Mouse (Mus musculus): ENCODE measurements at regions not wholly inside any gene's neighbourhood (a gene's known extent, or its start where the extent isn't known, plus 50 kb on each side); places are given as distances from the start of the nearest gene placed in this dataset.

GRCm38 (mm10) chr4:70032497-70032896 is 377.7 kb downstream of the Cdk5rap2 start:
- WGBS, result 36% methylated on average over 3 of the region's 3 CpGs
- no peak overlapping the region for H3K9ac ChIP-seq
- H3K4me3 ChIP-seq, result no peak overlapping the region
- H3K27me3 ChIP-seq, result no peaks in the 10 kb centered on the region
- no peak for ATAC-seq (ENCODE audit: insufficient number of reproducible peaks, low FRiP score, low TSS enrichment, low read depth)
- no peaks in the 10 kb centered on the region for H3K36me3 ChIP-seq
- no peaks in the 10 kb centered on the region for H3K4me1 ChIP-seq
- H3K4me2 ChIP-seq, result no peak overlapping the region
- no peak overlapping the region for H3K27ac ChIP-seq
- no peaks in the 10 kb centered on the region for H3K9me3 ChIP-seq

- WGBS, result 35% methylated on average over 8 of the region's 8 CpGs
- H3K9ac ChIP-seq, result no peak overlapping the region
- H3K27ac ChIP-seq, result no peak overlapping the region
These were observed 383.4 kb downstream of the Cdk5rap2 start for GRCm38 (mm10) chr4:70026848-70027247.

GRCm38 (mm10) chr4:70024838-70025376 is 385.3 kb downstream of the Cdk5rap2 start:
- H3K4me2 ChIP-seq, result no peak overlapping the region
- no peak overlapping the region for H3K4me3 ChIP-seq
- no peak for ATAC-seq (ENCODE audit: insufficient number of reproducible peaks, low FRiP score, low TSS enrichment, low read depth)
- H3K36me3 ChIP-seq, result no peaks in the 10 kb centered on the region
- H3K9me3 ChIP-seq, result no peaks in the 10 kb centered on the region
- 83% methylated on average over 3 of the region's 3 CpGs for WGBS
- H3K27me3 ChIP-seq, result no peaks in the 10 kb centered on the region
- no peak overlapping the region for H3K27ac ChIP-seq
- no peaks in the 10 kb centered on the region for H3K4me1 ChIP-seq
- no peak overlapping the region for H3K9ac ChIP-seq

More at GRCm38 (mm10) chr4:70026848-70027247, 383.4 kb downstream of the Cdk5rap2 start:
- no peak for ATAC-seq (ENCODE audit: insufficient number of reproducible peaks, low FRiP score, low TSS enrichment, low read depth)
- no peaks in the 10 kb centered on the region for H3K27me3 ChIP-seq
- H3K4me2 ChIP-seq, result no peak overlapping the region
- H3K4me3 ChIP-seq, result no peak overlapping the region
- no peaks in the 10 kb centered on the region for H3K4me1 ChIP-seq
- no peaks in the 10 kb centered on the region for H3K36me3 ChIP-seq
- no peaks in the 10 kb centered on the region for H3K9me3 ChIP-seq

- H3K36me3 ChIP-seq, result no peaks in the 10 kb centered on the region
- H3K27ac ChIP-seq, result no peak overlapping the region
- WGBS, result 72% methylated on average over 6 of the region's 6 CpGs
- H3K9me3 ChIP-seq, result no peaks in the 10 kb centered on the region
- no peaks in the 10 kb centered on the region for H3K27me3 ChIP-seq
- no peaks in the 10 kb centered on the region for H3K4me1 ChIP-seq
- no peak overlapping the region for H3K4me3 ChIP-seq
- no peak overlapping the region for H3K4me2 ChIP-seq
- H3K9ac ChIP-seq, result no peak overlapping the region
- no peak for ATAC-seq (ENCODE audit: insufficient number of reproducible peaks, low FRiP score, low TSS enrichment, low read depth)
These were observed 389.3 kb downstream of the Cdk5rap2 start for GRCm38 (mm10) chr4:70020905-70021470.

- WGBS, result 63% methylated on average over 6 of the region's 6 CpGs
- H3K4me1 ChIP-seq, result no peaks in the 10 kb centered on the region
- H3K4me2 ChIP-seq, result no peak overlapping the region
- H3K27ac ChIP-seq, result no peak overlapping the region
- ATAC-seq (ENCODE audit: insufficient number of reproducible peaks, low FRiP score, low TSS enrichment, low read depth), result no peak
- H3K4me3 ChIP-seq, result no peak overlapping the region
- H3K36me3 ChIP-seq, result no peaks in the 10 kb centered on the region
- no peaks in the 10 kb centered on the region for H3K27me3 ChIP-seq
- H3K9me3 ChIP-seq, result no peaks in the 10 kb centered on the region
- H3K9ac ChIP-seq, result no peak overlapping the region
These were observed 398.0 kb downstream of the Cdk5rap2 start for GRCm38 (mm10) chr4:70012220-70012580.

GRCm38 (mm10) chr4:70011491-70012219 is 398.6 kb downstream of the Cdk5rap2 start:
- Histone ChIP-seq H3K9ac (no peak overlapping the region), H3K27ac (no peak overlapping the region), H3K4me1 (no peaks in the 10 kb centered on the region), H3K4me3 (no peak overlapping the region), H3K4me2 (no peak overlapping the region), H3K36me3 (no peaks in the 10 kb centered on the region), H3K27me3 (no peaks in the 10 kb centered on the region), H3K9me3 (no peaks in the 10 kb centered on the region)
- 45% methylated on average over 4 of the region's 4 CpGs for WGBS
- 0 out of 2 replicates have a peak, but pooled peaks have one; percentile 44 for ATAC-seq (ENCODE audit: insufficient number of reproducible peaks, low FRiP score, low TSS enrichment, low read depth)

GRCm38 (mm10) chr4:70010466-70010865 is 399.8 kb downstream of the Cdk5rap2 start:
- H3K27ac ChIP-seq, result no peak overlapping the region

GRCm38 (mm10) chr4:70004966-70005365 is 405.3 kb downstream of the Cdk5rap2 start:
- H3K9me3 ChIP-seq, result no peaks in the 10 kb centered on the region
- H3K4me3 ChIP-seq, result no peak overlapping the region
- no peaks in the 10 kb centered on the region for H3K27me3 ChIP-seq
- H3K4me1 ChIP-seq, result no peaks in the 10 kb centered on the region
- no peak for ATAC-seq (ENCODE audit: insufficient number of reproducible peaks, low FRiP score, low TSS enrichment, low read depth)
- H3K9ac ChIP-seq, result no peak overlapping the region
- H3K36me3 ChIP-seq, result no peaks in the 10 kb centered on the region
- H3K4me2 ChIP-seq, result no peak overlapping the region
- H3K27ac ChIP-seq, result no peak overlapping the region

More at GRCm38 (mm10) chr4:70010466-70010865, 399.8 kb downstream of the Cdk5rap2 start:
- Histone ChIP-seq H3K36me3 (no peaks in the 10 kb centered on the region), H3K4me3 (no peak overlapping the region), H3K4me1 (no peaks in the 10 kb centered on the region), H3K27me3 (no peaks in the 10 kb centered on the region), H3K4me2 (no peak overlapping the region), H3K9me3 (no peaks in the 10 kb centered on the region), H3K9ac (no peak overlapping the region)
- ATAC-seq (ENCODE audit: insufficient number of reproducible peaks, low FRiP score, low TSS enrichment, low read depth), result no peak
- 67% methylated on average over 1 of the region's 1 CpGs for WGBS

- no peaks in the 10 kb centered on the region for H3K36me3 ChIP-seq
- no peaks in the 10 kb centered on the region for H3K4me1 ChIP-seq
- H3K27ac ChIP-seq, result no peak overlapping the region
- WGBS, result 82% methylated on average over 3 of the region's 3 CpGs
- H3K4me2 ChIP-seq, result no peak overlapping the region
- no peaks in the 10 kb centered on the region for H3K27me3 ChIP-seq
- no peaks in the 10 kb centered on the region for H3K9me3 ChIP-seq
- no peak for ATAC-seq (ENCODE audit: insufficient number of reproducible peaks, low FRiP score, low TSS enrichment, low read depth)
- no peak overlapping the region for H3K4me3 ChIP-seq
- no peak overlapping the region for H3K9ac ChIP-seq
These were observed 417.0 kb downstream of the Cdk5rap2 start for GRCm38 (mm10) chr4:69993226-69993625.

- Histone ChIP-seq H3K27me3 (no peaks in the 10 kb centered on the region), H3K27ac (no peak overlapping the region), H3K4me3 (no peak overlapping the region), H3K36me3 (no peaks in the 10 kb centered on the region), H3K4me1 (no peaks in the 10 kb centered on the region), H3K4me2 (no peak overlapping the region), H3K9me3 (no peaks in the 10 kb centered on the region), H3K9ac (no peak overlapping the region)
- 27% methylated on average over 2 of the region's 2 CpGs for WGBS
- ATAC-seq (ENCODE audit: insufficient number of reproducible peaks, low FRiP score, low TSS enrichment, low read depth), result no peak
These were observed 436.0 kb downstream of the Cdk5rap2 start for GRCm38 (mm10) chr4:69974208-69974607.

- no peak overlapping the region for H3K4me2 ChIP-seq
- H3K36me3 ChIP-seq, result no peaks in the 10 kb centered on the region
- 43% methylated on average over 6 of the region's 6 CpGs for WGBS
- no peak for ATAC-seq (ENCODE audit: insufficient number of reproducible peaks, low FRiP score, low TSS enrichment, low read depth)
- H3K9ac ChIP-seq, result no peak overlapping the region
- no peaks in the 10 kb centered on the region for H3K4me1 ChIP-seq
- H3K27me3 ChIP-seq, result no peaks in the 10 kb centered on the region
- no peak overlapping the region for H3K4me3 ChIP-seq
- H3K9me3 ChIP-seq, result no peaks in the 10 kb centered on the region
- no peak overlapping the region for H3K27ac ChIP-seq
These were observed 436.7 kb downstream of the Cdk5rap2 start for GRCm38 (mm10) chr4:69973566-69973965.

GRCm38 (mm10) chr4:69971721-69972120 is 438.5 kb downstream of the Cdk5rap2 start:
- Histone ChIP-seq H3K27me3 (no peaks in the 10 kb centered on the region), H3K9ac (no peak overlapping the region), H3K4me2 (no peak overlapping the region), H3K4me3 (no peak overlapping the region), H3K9me3 (no peaks in the 10 kb centered on the region), H3K36me3 (no peaks in the 10 kb centered on the region), H3K4me1 (no peaks in the 10 kb centered on the region), H3K27ac (no peak overlapping the region)
- ATAC-seq (ENCODE audit: insufficient number of reproducible peaks, low FRiP score, low TSS enrichment, low read depth), result no peak
- WGBS, result 73% methylated on average over 3 of the region's 3 CpGs

Measured in limb, embryonic 15.5 days (tissue).